Mouse (Mus musculus): Measurements from ENCODE around the gene Fam193a. TPM values are rescaled to one million over a fixed set of nuclear protein-coding genes. Genes with fewer than 3 reads are reported as not detected.

Gene Fam193a
- polyA plus RNA-seq, 1 experiment from 2014 or later: 6.7 TPM

GRCm38 (mm10) chr5:34466079-34466478 is 96.3 kb downstream of the Fam193a start:
- Histone ChIP-seq H3K4me1 (ENCODE audit: control insufficient read depth, insufficient read depth, low read length) (no peaks in the 10 kb centered on the region), H3K27me3 (replicated peaks; ENCODE audit: control insufficient read depth, insufficient read depth, low read length) (no peaks in the 10 kb centered on the region), H3K9me3 (ENCODE audit: control insufficient read depth, low read length) (no peaks in the 10 kb centered on the region), H3K4me3 (ENCODE audit: low read length) (no peak overlapping the region), H3K9ac (ENCODE audit: low read depth, low read length) (no peak overlapping the region), H3K4me2 (ENCODE audit: low read depth, low read length) (no peak overlapping the region), H3K36me3 (ENCODE audit: control insufficient read depth, insufficient read depth, low read length) (peaks cover 16% of the 10 kb centered on the region; the same call in 1 of the 2 replicates), H3K27ac (ENCODE audit: low read length) (no peak overlapping the region)
- 78% methylated on average over 1 of the region's 1 CpGs for WGBS
- ATAC-seq: no peak

- no peak overlapping the region for H3K27ac ChIP-seq (ENCODE audit: low read length)
- no peaks in the 10 kb centered on the region for H3K9me3 ChIP-seq (ENCODE audit: control insufficient read depth, low read length)
- no peak overlapping the region for H3K4me3 ChIP-seq (ENCODE audit: low read length)
- no peak for ATAC-seq
- H3K9ac ChIP-seq (ENCODE audit: low read depth, low read length): no peak overlapping the region
- 99% methylated on average over 2 of the region's 2 CpGs for WGBS
- no peak overlapping the region for H3K4me2 ChIP-seq (ENCODE audit: low read depth, low read length)
- H3K27me3 ChIP-seq (replicated peaks; ENCODE audit: control insufficient read depth, insufficient read depth, low read length): no peaks in the 10 kb centered on the region
- no peaks in the 10 kb centered on the region for H3K4me1 ChIP-seq (ENCODE audit: control insufficient read depth, insufficient read depth, low read length)
- H3K36me3 ChIP-seq (ENCODE audit: control insufficient read depth, insufficient read depth, low read length): peaks cover 15% of the 10 kb centered on the region; the same call in 1 of the 2 replicates
Measured at GRCm38 (mm10) chr5:34466648-34467047, 96.9 kb downstream of the Fam193a start.

GRCm38 (mm10) chr5:34468039-34468775 is 98.5 kb downstream of the Fam193a start:
- Histone ChIP-seq H3K4me3 (ENCODE audit: low read length) (no peak overlapping the region), H3K9ac (ENCODE audit: low read depth, low read length) (no peak overlapping the region), H3K27me3 (replicated peaks; ENCODE audit: control insufficient read depth, insufficient read depth, low read length) (no peaks in the 10 kb centered on the region), H3K4me1 (ENCODE audit: control insufficient read depth, insufficient read depth, low read length) (no peaks in the 10 kb centered on the region), H3K4me2 (ENCODE audit: low read depth, low read length) (no peak overlapping the region), H3K36me3 (ENCODE audit: control insufficient read depth, insufficient read depth, low read length) (peaks cover 10% of the 10 kb centered on the region; the same call in 1 of the 2 replicates), H3K27ac (ENCODE audit: low read length) (no peak overlapping the region), H3K9me3 (ENCODE audit: control insufficient read depth, low read length) (no peaks in the 10 kb centered on the region)
- peak; percentile 36 for ATAC-seq
- 92% methylated on average over 2 of the region's 2 CpGs for WGBS

- Histone ChIP-seq H3K9me3 (ENCODE audit: control insufficient read depth, low read length) (0 out of 2 replicates have a peak, but pooled peaks cover 4% of the 10 kb centered on the region), H3K36me3 (ENCODE audit: control insufficient read depth, insufficient read depth, low read length) (peaks cover 8% of the 10 kb centered on the region), H3K4me1 (ENCODE audit: control insufficient read depth, insufficient read depth, low read length) (no peaks in the 10 kb centered on the region), H3K27ac (ENCODE audit: low read length) (no peak overlapping the region), H3K4me3 (ENCODE audit: low read length) (no peak overlapping the region), H3K9ac (ENCODE audit: low read depth, low read length) (no peak overlapping the region), H3K27me3 (replicated peaks; ENCODE audit: control insufficient read depth, insufficient read depth, low read length) (no peaks in the 10 kb centered on the region), H3K4me2 (ENCODE audit: low read depth, low read length) (no peak overlapping the region)
- ATAC-seq: no peak
- WGBS: 80% methylated on average over 3 of the region's 3 CpGs
Measured at GRCm38 (mm10) chr5:34480926-34481325, 111.2 kb downstream of the Fam193a start.

- Histone ChIP-seq H3K27ac (ENCODE audit: low read length) (no peak overlapping the region), H3K9me3 (ENCODE audit: control insufficient read depth, low read length) (0 out of 2 replicates have a peak, but pooled peaks cover under 1% of the 10 kb centered on the region), H3K36me3 (ENCODE audit: control insufficient read depth, insufficient read depth, low read length) (peaks cover 4% of the 10 kb centered on the region), H3K4me1 (ENCODE audit: control insufficient read depth, insufficient read depth, low read length) (no peaks in the 10 kb centered on the region), H3K4me3 (ENCODE audit: low read length) (no peak overlapping the region), H3K27me3 (replicated peaks; ENCODE audit: control insufficient read depth, insufficient read depth, low read length) (no peaks in the 10 kb centered on the region), H3K4me2 (ENCODE audit: low read depth, low read length) (no peak overlapping the region), H3K9ac (ENCODE audit: low read depth, low read length) (no peak overlapping the region)
- WGBS: 89% methylated on average over 15 of the region's 15 CpGs
- ATAC-seq: no peak
Measured at GRCm38 (mm10) chr5:34485731-34486130, 116.0 kb downstream of the Fam193a start.

- H3K9ac ChIP-seq (ENCODE audit: low read depth, low read length): no peak overlapping the region
- no peak overlapping the region for H3K4me3 ChIP-seq (ENCODE audit: low read length)
- no peaks in the 10 kb centered on the region for H3K4me1 ChIP-seq (ENCODE audit: control insufficient read depth, insufficient read depth, low read length)
- no peak overlapping the region for H3K4me2 ChIP-seq (ENCODE audit: low read depth, low read length)
- peaks cover 3% of the 10 kb centered on the region for H3K36me3 ChIP-seq (ENCODE audit: control insufficient read depth, insufficient read depth, low read length)
- H3K9me3 ChIP-seq (ENCODE audit: control insufficient read depth, low read length): no peaks in the 10 kb centered on the region
- 71% methylated on average over 6 of the region's 6 CpGs for WGBS
- no peak overlapping the region for H3K27ac ChIP-seq (ENCODE audit: low read length)
- H3K27me3 ChIP-seq (replicated peaks; ENCODE audit: control insufficient read depth, insufficient read depth, low read length): no peaks in the 10 kb centered on the region
- ATAC-seq: no peak
Measured at GRCm38 (mm10) chr5:34487320-34488090, 117.8 kb downstream of the Fam193a start.

- Histone ChIP-seq H3K4me2 (ENCODE audit: low read depth, low read length) (no peak overlapping the region), H3K27ac (ENCODE audit: low read length) (no peak overlapping the region), H3K36me3 (ENCODE audit: control insufficient read depth, insufficient read depth, low read length) (peaks cover 3% of the 10 kb centered on the region), H3K9me3 (ENCODE audit: control insufficient read depth, low read length) (no peaks in the 10 kb centered on the region), H3K4me1 (ENCODE audit: control insufficient read depth, insufficient read depth, low read length) (no peaks in the 10 kb centered on the region), H3K4me3 (ENCODE audit: low read length) (no peak overlapping the region), H3K27me3 (replicated peaks; ENCODE audit: control insufficient read depth, insufficient read depth, low read length) (no peaks in the 10 kb centered on the region), H3K9ac (ENCODE audit: low read depth, low read length) (no peak overlapping the region)
- no peak for ATAC-seq
- 78% methylated on average over 6 of the region's 6 CpGs for WGBS
Measured at GRCm38 (mm10) chr5:34488741-34489417, 119.1 kb downstream of the Fam193a start.

- Histone ChIP-seq H3K4me2 (ENCODE audit: low read depth, low read length) (no peak overlapping the region), H3K36me3 (ENCODE audit: control insufficient read depth, insufficient read depth, low read length) (peaks cover 3% of the 10 kb centered on the region), H3K4me3 (ENCODE audit: low read length) (no peak overlapping the region), H3K9me3 (ENCODE audit: control insufficient read depth, low read length) (no peaks in the 10 kb centered on the region), H3K4me1 (ENCODE audit: control insufficient read depth, insufficient read depth, low read length) (no peaks in the 10 kb centered on the region), H3K27me3 (replicated peaks; ENCODE audit: control insufficient read depth, insufficient read depth, low read length) (no peaks in the 10 kb centered on the region), H3K27ac (ENCODE audit: low read length) (no peak overlapping the region), H3K9ac (ENCODE audit: low read depth, low read length) (no peak overlapping the region)
- WGBS: 93% methylated on average over 3 of the region's 3 CpGs
- no peak for ATAC-seq
Measured at GRCm38 (mm10) chr5:34489418-34489787, 119.7 kb downstream of the Fam193a start.

- Histone ChIP-seq H3K4me1 (ENCODE audit: control insufficient read depth, insufficient read depth, low read length) (no peaks in the 10 kb centered on the region), H3K36me3 (ENCODE audit: control insufficient read depth, insufficient read depth, low read length) (no peaks in the 10 kb centered on the region), H3K9ac (ENCODE audit: low read depth, low read length) (no peak overlapping the region), H3K4me3 (ENCODE audit: low read length) (no peak overlapping the region), H3K9me3 (ENCODE audit: control insufficient read depth, low read length) (no peaks in the 10 kb centered on the region), H3K4me2 (ENCODE audit: low read depth, low read length) (no peak overlapping the region), H3K27ac (ENCODE audit: low read length) (no peak overlapping the region), H3K27me3 (replicated peaks; ENCODE audit: control insufficient read depth, insufficient read depth, low read length) (no peaks in the 10 kb centered on the region)
- no peak for ATAC-seq
- 61% methylated on average over 6 of the region's 6 CpGs for WGBS
Measured at GRCm38 (mm10) chr5:34496745-34497144, 127.0 kb downstream of the Fam193a start.
